Mouse (Mus musculus) ES-E14 (cell line): ENCODE data around the gene Elane. TPM values are rescaled to one million over a fixed set of nuclear protein-coding genes. Genes with fewer than 3 reads are reported as not detected.
A peak's percentile ranks its signal among the peaks of the same experiment; 100 is the strongest.

ENCODE experiments used
- DNase-seq: peaks from one replicate; pipeline ENCODE4 v3.0.0-alpha.2; 2013; ENCODE audit warnings: low read depth, low spot score
- H3K27ac ChIP-seq: 2 replicates; pipeline ENCODE4 v1.5.1; 2012; ENCODE audit warnings: low read depth, mild to moderate bottlenecking, low read length, moderate library complexity, mixed read lengths; ENCODE audit not compliant: poor library complexity, insufficient read depth, severe bottlenecking
- H3K36me3 ChIP-seq: 2 replicates; pipeline ENCODE4 v1.6.1; 2012; ENCODE audit warnings: mild to moderate bottlenecking, low read length, moderate library complexity, mixed read lengths; ENCODE audit not compliant: control insufficient read depth, poor library complexity, insufficient read depth, severe bottlenecking
- H3K4me1 ChIP-seq, 2 experiments: fragments of 150-350 bp in 1 of 2; sonication (generic) in 1 of 2; 2 replicates each; pipeline ENCODE4 v1.6.1; 2012; ENCODE audit warnings: low read length in 2 of 2, mild to moderate bottlenecking in 1 of 2, mixed read lengths in 1 of 2; ENCODE audit not compliant: control insufficient read depth in 2 of 2, insufficient read depth in 2 of 2, poor library complexity in 1 of 2
- H3K4me3 ChIP-seq, 2 experiments: fragments of 150-350 bp in 1 of 2; sonication (generic) in 1 of 2; 2 replicates each; pipeline ENCODE4 v1.5.1; 2012; ENCODE audit warnings: low read length in 2 of 2, low read depth in 1 of 2, mild to moderate bottlenecking in 1 of 2, mixed read lengths in 1 of 2; ENCODE audit not compliant: insufficient read depth in 1 of 2, poor library complexity in 1 of 2, severe bottlenecking in 1 of 2
- H3K9ac ChIP-seq: 2 replicates; pipeline ENCODE4 v1.6.1; 2012; ENCODE audit warnings: low read depth, mild to moderate bottlenecking, low read length, mixed read lengths; ENCODE audit not compliant: poor library complexity, insufficient read depth, severe bottlenecking
- H3K9me3 ChIP-seq: fragments of 150-350 bp; sonication (generic); 2 replicates; pipeline ENCODE4 v1.6.1; 2012; ENCODE audit warnings: low read depth, mild to moderate bottlenecking, low read length; ENCODE audit not compliant: control insufficient read depth, insufficient read depth
- CHD2 ChIP-seq: IDR thresholded peaks from 2 replicates; pipeline ENCODE4 v1.6.1; 2014; ENCODE audit warnings: mild to moderate bottlenecking, low read depth, low read length, inconsistent platforms
- HCFC1 ChIP-seq: IDR thresholded peaks from 2 replicates; pipeline ENCODE4 v1.6.1; 2012; ENCODE audit warnings: low read length, inconsistent platforms, borderline replicate concordance; ENCODE audit not compliant: insufficient read depth
- MAFK ChIP-seq: IDR thresholded peaks from 2 replicates; pipeline ENCODE4 v1.6.1; 2014; ENCODE audit warnings: mild to moderate bottlenecking, low read depth, low read length, inconsistent platforms; ENCODE audit not compliant: insufficient read depth
- ZC3H11A ChIP-seq: IDR thresholded peaks from 2 replicates; pipeline ENCODE4 v1.6.1; 2012; ENCODE audit warnings: low read depth, mild to moderate bottlenecking, inconsistent platforms, low read length, borderline replicate concordance
- ZNF384 ChIP-seq: IDR thresholded peaks from 2 replicates; pipeline ENCODE4 v1.6.1; 2012; ENCODE audit warnings: low read depth, low read length, inconsistent platforms
- in situ Hi-C, 2 experiments: fragments of 600-800 bp; cut with MboI; formaldehyde crosslinking; loops; one replicate each; pipeline ENCODE4 v1.15.1; 2025; ENCODE audit warnings: low sequenced_read_pairs in 2 of 2, inconsistent platforms in 1 of 2; ENCODE audit not compliant: unreplicated experiment in 2 of 2
- total RNA-seq: library from RNA; depleted of rRNA; stranded (reverse); fragments of 300-350 nt; gene quantifications from 2 replicates; pipeline ENCODE4 v1.2.3, GENCODE M21; 2012

The Elane gene
- total RNA-seq, 1 experiment, result not detected

GRCm38 (mm10) chr10:79840644-79841551, 45.1 kb upstream of the Elane start:
- in situ Hi-C loops, result no loop called here
- TF ChIP-seq HCFC1, result peak; percentile 38; the same call in 1 of the 2 replicates
- peak; percentile 98 for TF ChIP-seq ZNF384
- no peak for TF ChIP-seq ZC3H11A
- TF ChIP-seq MAFK, result 0 out of 2 replicates have a peak, but pooled peaks have one; percentile 30
- TF ChIP-seq CHD2, result peak; percentile 65; the same call in 1 of the 2 replicates
- peaks cover 2 to 8% of the 10 kb centered on the region in 2 experiments; a peak in 3 of 4 replicates for H3K4me1 ChIP-seq

DNA sequence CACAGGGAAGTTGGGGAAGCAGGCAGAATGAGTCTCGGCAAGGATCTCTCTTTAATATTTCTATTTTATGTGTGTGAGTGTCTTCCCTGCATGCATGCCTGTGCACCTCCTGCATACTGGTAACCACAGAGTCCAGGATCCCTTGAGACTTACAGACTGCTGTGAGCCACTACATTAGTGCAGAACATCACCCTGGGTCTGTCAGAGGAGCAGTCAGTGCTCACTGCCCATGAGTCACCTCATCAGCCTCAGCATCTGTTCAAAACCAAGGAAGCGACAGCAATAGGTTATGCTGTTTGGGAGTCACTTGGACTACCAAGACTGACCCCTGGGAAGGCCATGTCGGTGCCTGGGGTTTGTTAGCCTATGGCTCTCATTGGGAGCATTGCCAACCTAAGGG, 43.7 kb upstream of the Elane start:
- TF ChIP-seq ZNF384, result no peak
- TF ChIP-seq HCFC1, result no peak
- no peak for TF ChIP-seq MAFK
- no peak for TF ChIP-seq ZC3H11A
- TF ChIP-seq CHD2, result no peak
- Histone ChIP-seq H3K4me3 (no peak overlapping the region), H3K4me1 (peaks cover 2 to 8% of the 10 kb centered on the region in 2 experiments; a peak in 3 of 4 replicates), H3K9ac (no peak overlapping the region), H3K9me3 (no peaks in the 10 kb centered on the region), H3K27ac (no peak overlapping the region; the same call in 1 of the 2 replicates), H3K36me3 (no peaks in the 10 kb centered on the region)
- in situ Hi-C loops, result no loop called here
- DNase-seq, result no peak

More at GRCm38 (mm10) chr10:79840644-79841551, 45.1 kb upstream of the Elane start:
- H3K36me3 ChIP-seq, result no peaks in the 10 kb centered on the region
- H3K4me3 ChIP-seq, result peak overlapping the region; percentile 2 to 13
- no peak overlapping the region for H3K9ac ChIP-seq
- H3K27ac ChIP-seq, result peak overlapping the region; percentile 59
- DNase-seq, result peak; percentile 83
- H3K9me3 ChIP-seq, result no peaks in the 10 kb centered on the region

DNA sequence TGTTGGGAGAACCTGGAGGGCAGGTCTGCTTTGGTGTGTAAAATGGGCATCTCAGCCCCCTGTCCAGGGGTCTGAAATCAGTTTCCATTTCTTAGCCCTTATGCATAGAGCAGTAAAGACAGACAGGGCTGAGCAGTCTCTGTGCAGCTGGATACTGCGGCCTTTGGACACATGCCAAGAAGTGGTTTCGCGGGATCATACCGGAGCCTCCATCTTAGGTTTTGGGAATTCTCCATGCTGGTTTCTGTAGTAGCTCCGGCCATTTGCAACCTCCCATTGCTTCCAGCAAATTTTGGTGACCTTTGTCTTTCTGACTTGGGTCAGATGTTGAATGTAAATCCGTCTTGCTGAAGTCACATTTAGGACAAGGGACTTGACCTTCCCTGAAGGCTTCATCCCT, 42.6 kb upstream of the Elane start:
- in situ Hi-C loops, result no loop called here
- H3K9me3 ChIP-seq, result no peaks in the 10 kb centered on the region
- H3K4me1 ChIP-seq, result peaks cover 2 to 8% of the 10 kb centered on the region in 2 experiments; a peak in 3 of 4 replicates
- no peak for DNase-seq
- H3K4me3 ChIP-seq, result no peak overlapping the region
- no peak overlapping the region for H3K9ac ChIP-seq
- H3K27ac ChIP-seq, result no peak overlapping the region
- no peak for TF ChIP-seq ZNF384
- TF ChIP-seq CHD2, result no peak
- no peak for TF ChIP-seq HCFC1
- no peak for TF ChIP-seq MAFK
- TF ChIP-seq ZC3H11A, result no peak
- H3K36me3 ChIP-seq, result no peaks in the 10 kb centered on the region

DNA sequence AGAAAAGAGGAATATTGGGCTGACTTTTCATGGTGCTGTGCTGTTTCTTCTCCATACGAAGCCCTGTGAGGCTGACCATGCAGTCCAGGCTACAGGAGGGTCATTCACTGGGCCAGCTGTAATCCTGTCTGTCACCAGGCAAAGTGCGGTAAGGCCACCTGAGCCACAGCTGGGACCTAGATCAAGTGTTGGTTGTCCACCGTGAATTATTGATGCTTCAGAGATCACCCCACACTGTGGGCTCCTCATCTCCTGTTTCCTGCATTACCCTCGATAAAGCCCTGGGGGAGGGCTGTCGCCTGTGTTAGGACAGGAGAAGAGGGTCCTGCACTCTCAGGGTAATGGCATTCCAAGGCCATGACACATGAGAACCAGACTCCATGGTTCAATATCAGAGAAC, 39.5 kb upstream of the Elane start:
- Histone ChIP-seq H3K9me3 (no peaks in the 10 kb centered on the region), H3K4me3 (no peak overlapping the region), H3K9ac (no peak overlapping the region), H3K36me3 (no peaks in the 10 kb centered on the region), H3K4me1 (peaks cover 2 to 18% of the 10 kb centered on the region in 2 experiments), H3K27ac (no peak overlapping the region)
- TF ChIP-seq ZC3H11A (no peak), CHD2 (no peak), ZNF384 (no peak), MAFK (no peak), HCFC1 (no peak)
- in situ Hi-C loops, result no loop called here
- no peak for DNase-seq
